Mouse (Mus musculus) neural tube, embryonic 11.5 days (tissue): ENCODE results near the gene Setd7. TPM values are rescaled to one million over a fixed set of nuclear protein-coding genes. Genes with fewer than 3 reads are reported as not detected.
"Not testable (repeated sequence)": the region's sequence is repeated elsewhere in the genome, so short reads cannot be mapped to it uniquely, and the experiment has no call there.

Experiments
- ATAC-seq: fragments of 200-750 bp; cut with Nextera tagmentation; 2 replicates; pipeline ENCODE4 v1.8.0; 2017; ENCODE audit warnings: moderate number of reproducible peaks, mild to moderate bottlenecking, moderate TSS enrichment, moderate library complexity; ENCODE audit not compliant: insufficient read depth, low FRiP score, low TSS enrichment
- DNase-seq: peaks from one replicate; pipeline ENCODE4 v3.0.0-alpha.2; 2015; ENCODE audit warnings: low spot score
- H3K27ac ChIP-seq: fragments of 300-500 bp; sonication (generic); 2 replicates; pipeline ENCODE4 v1.5.1; 2014; ENCODE audit warnings: low read depth, mild to moderate bottlenecking, low read length
- H3K27me3 ChIP-seq: fragments of 300-500 bp; sonication (generic); 2 replicates; pipeline ENCODE4 v1.6.1; 2014; ENCODE audit warnings: mild to moderate bottlenecking, low read length, mixed read lengths; ENCODE audit not compliant: control insufficient read depth, insufficient read depth
- H3K36me3 ChIP-seq: fragments of 300-500 bp; sonication (generic); 2 replicates; pipeline ENCODE4 v1.6.1; 2014; ENCODE audit warnings: mild to moderate bottlenecking, low read length, moderate library complexity, mixed read lengths; ENCODE audit not compliant: control insufficient read depth, insufficient read depth
- H3K4me1 ChIP-seq: fragments of 300-500 bp; sonication (generic); 2 replicates; pipeline ENCODE4 v1.6.1; 2014; ENCODE audit warnings: low read length, mixed read lengths; ENCODE audit not compliant: control insufficient read depth, insufficient read depth
- H3K4me2 ChIP-seq: fragments of 300-500 bp; sonication (generic); 2 replicates; pipeline ENCODE4 v1.6.1; 2014; ENCODE audit warnings: low read depth, mild to moderate bottlenecking, moderate library complexity
- H3K4me3 ChIP-seq: fragments of 300-500 bp; sonication (generic); 2 replicates; pipeline ENCODE4 v1.5.1; 2014; ENCODE audit warnings: low read depth, low read length
- H3K9ac ChIP-seq: fragments of 300-500 bp; sonication (generic); 2 replicates; pipeline ENCODE4 v1.6.1; 2014; ENCODE audit warnings: mild to moderate bottlenecking, low read length
- H3K9me3 ChIP-seq: fragments of 300-500 bp; sonication (generic); 2 replicates; pipeline ENCODE4 v1.6.1; 2016; ENCODE audit warnings: low read length; ENCODE audit not compliant: control insufficient read depth
- WGBS: fragments of 180-500 bp; shearing (Covaris S2); extraction: QIAGEN DNeasy Blood & Tissue Kit; methylation state at CpG from one replicate; pipeline ENCODE4 v1.1.7; 2014; 5-methylcytosine and 5-hydroxymethylcytosine counted together
- polyA plus RNA-seq: library from polyadenylated mRNA; unstranded; fragments of >200 nt; fragmentation: Nextera tagmentation; extraction: Ambion mirVana; gene quantifications from 2 replicates; pipeline ENCODE4 v1.2.1, GENCODE M21; 2014

Gene Setd7
- polyA plus RNA-seq, 1 experiment from 2014 or later: 4.2 TPM

GRCm38 (mm10) chr3:51590207-51590892 is 29.7 kb upstream of the Setd7 start:
- Histone ChIP-seq H3K27me3 (no peaks in the 10 kb centered on the region), H3K27ac (no peak overlapping the region), H3K4me2 (no peak overlapping the region), H3K4me3 (no peak overlapping the region), H3K9ac (no peak overlapping the region), H3K4me1 (no peaks in the 10 kb centered on the region), H3K36me3 (no peaks in the 10 kb centered on the region), H3K9me3 (no peaks in the 10 kb centered on the region)
- WGBS: 41% methylated on average over 15 of the region's 15 CpGs
- ATAC-seq (peak; percentile 50), DNase-seq (no peak)

- Histone ChIP-seq H3K27me3 (no peaks in the 10 kb centered on the region), H3K4me2 (no peak overlapping the region), H3K36me3 (no peaks in the 10 kb centered on the region), H3K9ac (no peak overlapping the region), H3K4me1 (peaks cover 4% of the 10 kb centered on the region), H3K4me3 (no peak overlapping the region), H3K9me3 (no peaks in the 10 kb centered on the region), H3K27ac (no peak overlapping the region)
- DNase-seq: no peak
- no peak for ATAC-seq
- WGBS: 62% methylated on average over 7 of the region's 7 CpGs
Measured at GRCm38 (mm10) chr3:51587697-51588262, 27.1 kb upstream of the Setd7 start.

GRCm38 (mm10) chr3:51583574-51584391 is 23.1 kb upstream of the Setd7 start:
- Histone ChIP-seq H3K36me3 (no peaks in the 10 kb centered on the region), H3K9ac (no peak overlapping the region), H3K4me1 (peaks cover 4% of the 10 kb centered on the region), H3K4me2 (no peak overlapping the region), H3K9me3 (no peaks in the 10 kb centered on the region), H3K4me3 (no peak overlapping the region), H3K27ac (no peak overlapping the region), H3K27me3 (no peaks in the 10 kb centered on the region)
- ATAC-seq: peak; percentile 67; the same call in 1 of the 2 replicates
- DNase-seq: peak; percentile 83
- WGBS: 24% methylated on average over 18 of the region's 18 CpGs

- not testable (repeated sequence) for DNase-seq, ATAC-seq, H3K36me3 ChIP-seq, H3K4me1 ChIP-seq, H3K9me3 ChIP-seq, H3K9ac ChIP-seq, H3K27ac ChIP-seq, H3K4me2 ChIP-seq, H3K27me3 ChIP-seq, H3K4me3 ChIP-seq
- 80% methylated on average over 4 of the region's 4 CpGs for WGBS
Measured at GRCm38 (mm10) chr3:51579243-51579642, 18.6 kb upstream of the Setd7 start.

- Histone ChIP-seq H3K36me3 (no peaks in the 10 kb centered on the region), H3K4me3 (no peak overlapping the region), H3K9me3 (no peaks in the 10 kb centered on the region), H3K9ac (no peak overlapping the region), H3K27ac (no peak overlapping the region), H3K27me3 (no peaks in the 10 kb centered on the region), H3K4me2 (no peak overlapping the region), H3K4me1 (no peaks in the 10 kb centered on the region)
- ATAC-seq (no peak), DNase-seq (no peak)
- 85% methylated on average over 12 of the region's 12 CpGs for WGBS
Measured at GRCm38 (mm10) chr3:51577816-51578749, 17.4 kb upstream of the Setd7 start.

GRCm38 (mm10) chr3:51577359-51577758 is 16.7 kb upstream of the Setd7 start:
- Histone ChIP-seq H3K27me3 (no peaks in the 10 kb centered on the region), H3K9ac (no peak overlapping the region), H3K4me1 (no peaks in the 10 kb centered on the region), H3K9me3 (no peaks in the 10 kb centered on the region), H3K4me3 (no peak overlapping the region), H3K36me3 (no peaks in the 10 kb centered on the region), H3K4me2 (no peak overlapping the region), H3K27ac (no peak overlapping the region)
- WGBS: 77% methylated on average over 11 of the region's 11 CpGs
- ATAC-seq (no peak), DNase-seq (no peak)

- Histone ChIP-seq H3K36me3 (no peaks in the 10 kb centered on the region), H3K4me2 (no peak overlapping the region), H3K27me3 (no peaks in the 10 kb centered on the region), H3K4me1 (no peaks in the 10 kb centered on the region), H3K9ac (no peak overlapping the region), H3K27ac (no peak overlapping the region), H3K9me3 (no peaks in the 10 kb centered on the region), H3K4me3 (no peak overlapping the region)
- ATAC-seq (no peak), DNase-seq (no peak)
- WGBS: 86% methylated on average over 9 of the region's 9 CpGs
Measured at GRCm38 (mm10) chr3:51573915-51574314, 13.2 kb upstream of the Setd7 start.

GRCm38 (mm10) chr3:51570200-51570599 is 9.5 kb upstream of the Setd7 start:
- Histone ChIP-seq H3K4me2 (no peak overlapping the region), H3K36me3 (no peaks in the 10 kb centered on the region), H3K4me3 (no peak overlapping the region), H3K27ac (no peak overlapping the region), H3K27me3 (no peaks in the 10 kb centered on the region), H3K4me1 (no peaks in the 10 kb centered on the region), H3K9me3 (no peaks in the 10 kb centered on the region), H3K9ac (no peak overlapping the region)
- ATAC-seq (no peak), DNase-seq (no peak)
- 87% methylated on average over 4 of the region's 4 CpGs for WGBS
